Mouse (Mus musculus): ENCODE measurements around the gene Sparc.

DNA sequence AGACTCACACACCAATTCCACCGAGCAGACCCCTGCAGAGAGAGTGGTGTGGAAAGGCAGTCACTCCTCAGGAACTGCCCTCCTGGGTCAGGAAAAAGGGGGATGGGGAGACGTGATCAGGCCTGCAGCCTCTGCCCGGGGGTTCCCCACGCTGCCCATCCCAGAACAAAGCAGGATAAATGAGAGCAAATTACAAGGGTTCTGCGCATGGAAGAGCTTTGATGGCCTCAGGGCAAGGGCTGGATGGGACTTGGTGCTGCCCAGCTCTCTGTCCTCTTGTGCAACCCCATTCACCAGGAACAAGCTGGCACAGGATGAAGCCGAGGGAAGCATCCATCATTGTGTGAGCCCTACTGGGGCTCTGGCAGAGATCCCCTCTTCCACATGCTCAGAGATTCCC is 51.0 kb downstream of the Sparc start:
- TF ChIP-seq CTCF (IDR thresholded peaks at IDR 0.05; ENCODE audit: extremely low read depth, insufficient read depth, insufficient read length, insufficient replicate concordance) (no peak), POLR2A (IDR thresholded peaks at IDR 0.05; ENCODE audit: low read depth, low read length) (no peak)
